Mouse (Mus musculus) activated CD4-positive, CD25-positive, alpha-beta regulatory T cell, adult 4 months (primary cell): ENCODE data around the gene Klhl41. TPM values are rescaled to one million over a fixed set of nuclear protein-coding genes. Genes with fewer than 3 reads are reported as not detected.

Experiments
- ATAC-seq: one replicate; pipeline ENCODE4 v1.8.0; 2017
- polyA plus RNA-seq, 2 experiments: library from polyadenylated mRNA; unstranded; fragments of 100-300 nt; shearing (Covaris generic); gene quantifications; one replicate each; pipeline ENCODE4 v1.2.1; 2017

Gene Klhl41
- polyA plus RNA-seq, 2 experiments from 2014 or later, result not detected

- no peak for ATAC-seq
Measured at GRCm38 (mm10) chr2:69684488-69684887, 14.6 kb downstream of the Klhl41 start.

GRCm38 (mm10) chr2:69690214-69690613 is 20.3 kb downstream of the Klhl41 start:
- no peak for ATAC-seq

GRCm38 (mm10) chr2:69690843-69691242 is 20.9 kb downstream of the Klhl41 start:
- ATAC-seq, result no peak

GRCm38 (mm10) chr2:69693501-69693900 is 23.6 kb downstream of the Klhl41 start:
- ATAC-seq, result no peak

- no peak for ATAC-seq
Measured at GRCm38 (mm10) chr2:69700446-69700845, 30.5 kb downstream of the Klhl41 start.

- no peak for ATAC-seq
Measured at GRCm38 (mm10) chr2:69712171-69712570, 42.3 kb downstream of the Klhl41 start.

- ATAC-seq, result peak; percentile 100
Measured at GRCm38 (mm10) chr2:69712981-69713625, 43.2 kb downstream of the Klhl41 start, which contains the start of gene Fastkd1. Gene Fastkd1, minus strand, starts transcription at chr2:69713516.

- ATAC-seq, result peak; percentile 16
Measured at GRCm38 (mm10) chr2:69713626-69714014, 43.7 kb downstream of the Klhl41 start.

- no peak for ATAC-seq
Measured at GRCm38 (mm10) chr2:69714126-69714525, 44.2 kb downstream of the Klhl41 start.

- no peak for ATAC-seq
Measured at GRCm38 (mm10) chr2:69716483-69716882, 46.6 kb downstream of the Klhl41 start.

- no peak for ATAC-seq
Measured at GRCm38 (mm10) chr2:69719121-69719520, 49.2 kb downstream of the Klhl41 start.

- peak; percentile 9 for ATAC-seq
Measured at GRCm38 (mm10) chr2:69722273-69722649, 52.3 kb downstream of the Klhl41 start, which contains the start of gene Ppig. Gene Ppig, plus strand, starts transcription at chr2:69722545.

GRCm38 (mm10) chr2:69722650-69723518 is 53.0 kb downstream of the Klhl41 start:
- ATAC-seq, result peak; percentile 87

GRCm38 (mm10) chr2:69723519-69723825 is 53.6 kb downstream of the Klhl41 start:
- peak; percentile 15 for ATAC-seq

Other genes starting within 250 kb of the Klhl41 start
- under 1 TPM in 1 of 2 experiments, not detected in 1; 0.44 TPM for gene Lrp2, start 84.1 kb upstream of the Klhl41 start, polyA plus RNA-seq
- gene Bbs5, start 22.9 kb upstream of the Klhl41 start, polyA plus RNA-seq, result under 1 TPM; 0.62 to 0.70 TPM
- gene Fastkd1, start 43.4 kb downstream of the Klhl41 start, polyA plus RNA-seq, result 10 to 100 TPM in 1 of 2 experiments, 1 to 10 TPM in 1; 8.4 to 10.6 TPM
- 100 to 1,000 TPM; 176 to 203 TPM for gene Ppig, start 52.4 kb downstream of the Klhl41 start, polyA plus RNA-seq
- 1 to 10 TPM; 3.8 to 4.7 TPM for gene Ccdc173, start 119.5 kb downstream of the Klhl41 start, polyA plus RNA-seq
- 10 to 100 TPM; 44.8 to 47.8 TPM for gene Phospho2, start 119.5 kb downstream of the Klhl41 start, polyA plus RNA-seq
- gene Klhl23, start 151.8 kb downstream of the Klhl41 start, polyA plus RNA-seq, result under 1 TPM in 1 of 2 experiments, not detected in 1; 0.34 TPM
- 100 to 1,000 TPM; 313 to 322 TPM for gene Ssb, start 191.4 kb downstream of the Klhl41 start, polyA plus RNA-seq
- 10 to 100 TPM; 57.9 to 63.0 TPM for gene Mettl5, start 215.5 kb downstream of the Klhl41 start, polyA plus RNA-seq
- gene Ubr3, start 227.1 kb downstream of the Klhl41 start, polyA plus RNA-seq, result 10 to 100 TPM; 13.1 to 16.7 TPM